Mouse (Mus musculus): ENCODE measurements around the gene Actrt2. TPM values are rescaled to one million over a fixed set of nuclear protein-coding genes. Genes with fewer than 3 reads are reported as not detected.

The Actrt2 gene
- not detected for polyA plus RNA-seq (2014; fragmentation: Illumina TruSeq; extraction: RNeasy Lipid Tissue Mini Kit (QIAGEN cat#74804))

GRCm38 (mm10) chr4:154667767-154668166 is at the start of gene Actrt2:
Actrt2 (minus strand) TSS chr4:154667867.

GRCm38 (mm10) chr4:154636721-154637311 is 30.9 kb downstream of the Actrt2 start, which contains the start of gene Prdm16:
Prdm16 (minus strand) TSS chr4:154636873.

Other genes with a start within 250 kb of the Actrt2 start
- gene Prdm16, start 31.0 kb downstream of the Actrt2 start, polyA plus RNA-seq (2014; fragmentation: Illumina TruSeq; extraction: RNeasy Lipid Tissue Mini Kit (QIAGEN cat#74804)), result 1.5 TPM
- gene Ttc34, start 169.6 kb upstream of the Actrt2 start, polyA plus RNA-seq (2014; fragmentation: Illumina TruSeq; extraction: RNeasy Lipid Tissue Mini Kit (QIAGEN cat#74804)), result not detected
- gene Mmel1, start 201.7 kb upstream of the Actrt2 start, polyA plus RNA-seq (2014; fragmentation: Illumina TruSeq; extraction: RNeasy Lipid Tissue Mini Kit (QIAGEN cat#74804)), result 0.17 TPM
- gene Fam213b, start 231.3 kb upstream of the Actrt2 start, polyA plus RNA-seq (2014; fragmentation: Illumina TruSeq; extraction: RNeasy Lipid Tissue Mini Kit (QIAGEN cat#74804)), result not detected